Mouse (Mus musculus): ENCODE data around the gene Gpr157. TPM values are rescaled to one million over a fixed set of nuclear protein-coding genes. Genes with fewer than 3 reads are reported as not detected.

Gpr157 gene
- total and polyA plus RNA-seq, 3 experiments: 0.19 to 0.88 TPM; not detected in 1

DNA sequence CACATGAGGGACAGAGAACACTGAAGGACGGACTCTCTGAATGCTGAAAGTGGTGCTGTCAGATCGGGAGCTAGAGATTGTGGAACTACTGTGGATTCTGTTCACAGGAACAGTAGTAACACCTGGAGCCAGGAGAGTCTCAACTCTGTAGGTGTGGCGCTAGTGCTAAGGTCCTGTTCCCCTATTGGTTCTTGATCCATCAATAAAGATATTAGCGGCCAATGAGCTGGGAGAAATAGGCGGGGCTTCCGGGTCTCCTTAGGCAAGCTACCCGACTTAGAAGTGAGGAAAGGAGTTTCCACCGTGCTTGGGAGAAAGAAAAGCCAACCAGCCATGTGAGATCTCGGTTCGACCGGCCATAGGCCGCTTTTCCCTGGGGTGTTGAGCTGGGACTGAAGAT is 57.1 kb downstream of the Gpr157 start:
- TF ChIP-seq MAZ (IDR thresholded peaks at IDR 0.05; ENCODE audit: low read depth, low read length) (no peak), SIN3A (IDR thresholded peaks at IDR 0.05; ENCODE audit: low read length) (no peak), GATA1 (IDR thresholded peaks at IDR 0.05; ENCODE audit: low read depth, low read length) (no peak), HCFC1 (IDR thresholded peaks at IDR 0.05; ENCODE audit: low read depth, low read length) (no peak), ZC3H11A (IDR thresholded peaks at IDR 0.05; ENCODE audit: low read depth, low read length) (no peak), ZKSCAN1 (IDR thresholded peaks at IDR 0.05; ENCODE audit: low read depth, low read length) (no peak), EP300 (IDR thresholded peaks at IDR 0.05; ENCODE audit: low read depth in 1 of 2, low read length in 2 of 2) (no peak), MAFK (IDR thresholded peaks at IDR 0.05; ENCODE audit: borderline replicate concordance, low read depth, low read length) (no peak), MXI1 (IDR thresholded peaks at IDR 0.05; ENCODE audit: low read depth, low read length) (no peak), POLR2A (IDR thresholded peaks at IDR 0.05; ENCODE audit: control insufficient read depth in 1 of 2, insufficient read depth in 1 of 2, low read depth in 1 of 2, low read length in 2 of 2, poor library complexity in 1 of 2) (no peak), CHD2 (IDR thresholded peaks at IDR 0.05; ENCODE audit: low read length) (no peak), POLR2AphosphoS5 (IDR thresholded peaks at IDR 0.05; ENCODE audit: borderline replicate concordance, low read depth, low read length) (no peak), USF1 (IDR thresholded peaks at IDR 0.05; ENCODE audit: low read depth, low read length) (no peak)
- no peaks in the 10 kb centered on the region for H3K36me3 ChIP-seq (ENCODE audit: control insufficient read depth in 1 of 2, insufficient read depth in 2 of 2, low read length in 2 of 2)
- no peaks in the 10 kb centered on the region for H3K27me3 ChIP-seq (ENCODE audit: control insufficient read depth in 1 of 2, insufficient read depth in 2 of 2, low read length in 2 of 2)

DNA sequence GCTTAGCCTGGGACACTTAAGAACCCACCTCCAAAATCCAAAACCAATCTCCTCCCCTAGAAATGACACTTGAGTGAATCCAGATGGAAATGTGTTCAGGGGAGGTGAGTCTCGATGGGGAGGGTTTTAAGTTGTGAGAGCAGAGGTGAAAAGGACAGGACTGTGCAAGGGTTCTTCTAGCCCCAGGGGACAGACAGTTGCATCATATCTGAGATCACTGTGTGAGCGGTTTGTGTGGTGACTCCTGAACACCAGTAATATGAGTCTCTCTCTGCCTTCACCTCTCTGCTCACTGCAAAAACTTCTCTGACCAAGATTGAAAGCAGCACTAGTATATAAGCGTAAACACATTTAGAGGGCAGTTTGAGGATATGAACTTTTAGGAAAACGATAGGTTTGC is 59.1 kb downstream of the Gpr157 start:
- Histone ChIP-seq H3K27me3 (ENCODE audit: control insufficient read depth in 1 of 2, insufficient read depth in 2 of 2, low read length in 2 of 2) (no peaks in the 10 kb centered on the region), H3K79me2 (ENCODE audit: control insufficient read depth, insufficient read depth, low read length, poor library complexity) (no peaks in the 10 kb centered on the region), H3K9ac (ENCODE audit: control insufficient read depth, low read depth, low read length, poor library complexity, severe bottlenecking) (no peak overlapping the region), H3K36me3 (ENCODE audit: control insufficient read depth in 1 of 2, insufficient read depth in 2 of 2, low read length in 2 of 2) (no peaks in the 10 kb centered on the region; a peak in 1 of 4 replicates), H3K4me3 (ENCODE audit: control insufficient read depth in 1 of 2, insufficient read depth in 1 of 2, low read depth in 2 of 2, low read length in 2 of 2) (no peak overlapping the region), H3K4me1 (ENCODE audit: control insufficient read depth in 1 of 2, insufficient read depth in 2 of 2, low read length in 2 of 2) (peaks cover 3 to 5% of the 10 kb centered on the region in 2 experiments; a peak in 2 of 4 replicates), H3K9me3 (replicated peaks; ENCODE audit: insufficient read depth, low read length) (no peaks in the 10 kb centered on the region), H3K27ac (ENCODE audit: control insufficient read depth, low read depth, low read length) (no peak overlapping the region)
- TF ChIP-seq JUND (IDR thresholded peaks at IDR 0.05; ENCODE audit: low read depth, low read length) (no peak), RCOR1 (IDR thresholded peaks at IDR 0.05; ENCODE audit: low read depth, low read length) (no peak), NRF1 (IDR thresholded peaks at IDR 0.05; ENCODE audit: insufficient read depth, low read depth, low read length, poor library complexity, severe bottlenecking) (no peak)
- no peak for DNase-seq (ENCODE audit: low read depth, low spot score)

More for the DNA sequence above, 57.1 kb downstream of the Gpr157 start:
- no peak overlapping the region for H3K9ac ChIP-seq (ENCODE audit: control insufficient read depth, low read depth, low read length, poor library complexity, severe bottlenecking)
- DNase-seq (ENCODE audit: low read depth, low spot score): no peak
- H3K4me3 ChIP-seq (ENCODE audit: control insufficient read depth in 1 of 2, insufficient read depth in 1 of 2, low read depth in 2 of 2, low read length in 2 of 2): no peak overlapping the region
- H3K27ac ChIP-seq (ENCODE audit: control insufficient read depth, low read depth, low read length): no peak overlapping the region
- no peaks in the 10 kb centered on the region for H3K79me2 ChIP-seq (ENCODE audit: control insufficient read depth, insufficient read depth, low read length, poor library complexity)
- H3K4me1 ChIP-seq (ENCODE audit: control insufficient read depth in 1 of 2, insufficient read depth in 2 of 2, low read length in 2 of 2): peaks cover 0 to under 1% of the 10 kb centered on the region in 2 experiments; a peak in 1 of 4 replicates
- H3K9me3 ChIP-seq (replicated peaks; ENCODE audit: insufficient read depth, low read length): no peaks in the 10 kb centered on the region

Data from MEL (cell line).